Mouse (Mus musculus) megakaryocyte progenitor cell, adult 5-6 weeks (primary cell): ENCODE results near the gene Slc36a3. TPM values are rescaled to one million over a fixed set of nuclear protein-coding genes. Genes with fewer than 3 reads are reported as not detected.
"Not testable (repeated sequence)": the region's sequence is repeated elsewhere in the genome, so short reads cannot be mapped to it uniquely, and the experiment has no call there.

Experiments used
- ATAC-seq: replicated peaks from 2 replicates; pipeline ENCODE4 v1.8.0; 2016; ENCODE audit warnings: mild to moderate bottlenecking, moderate TSS enrichment, inconsistent platforms; ENCODE audit not compliant: poor library complexity
- total RNA-seq, 2 experiments: library from RNA; stranded (forward) in 1 of 2; stranded (reverse) in 1 of 2; fragments of 157-497, 149-512 nt in 1 of 2; fragments of 200-1000 nt in 1 of 2; gene quantifications; 2 replicates each; pipeline versions ENCODE4 v1.2.3 to v1.2.4; 2015 to 2017

The Slc36a3 gene
- total RNA-seq, 2 experiments from 2014 or later, result not detected

GRCm38 (mm10) chr11:55146855-55147254 is 4.7 kb downstream of the Slc36a3 start:
- no peak for ATAC-seq

DNA sequence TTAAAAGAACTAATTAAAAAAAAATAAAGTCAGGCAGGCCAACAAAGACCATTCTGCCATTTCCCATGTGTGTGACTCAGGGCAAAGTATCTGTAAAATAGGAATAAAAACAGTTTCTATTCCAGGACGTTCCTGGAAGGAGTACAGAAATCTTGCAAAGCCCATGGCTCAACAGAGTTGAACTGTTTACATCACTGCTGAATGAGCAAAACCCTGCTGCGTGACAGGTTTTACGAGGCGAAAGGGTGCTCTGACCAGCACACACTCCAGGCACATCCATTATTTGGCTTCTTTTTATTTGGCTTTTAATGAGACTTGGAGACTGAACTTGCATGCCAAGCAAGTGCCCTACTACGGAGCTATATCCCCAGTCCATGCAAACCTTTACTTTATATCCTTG is 7.5 kb downstream of the Slc36a3 start:
- ATAC-seq, result no peak

DNA sequence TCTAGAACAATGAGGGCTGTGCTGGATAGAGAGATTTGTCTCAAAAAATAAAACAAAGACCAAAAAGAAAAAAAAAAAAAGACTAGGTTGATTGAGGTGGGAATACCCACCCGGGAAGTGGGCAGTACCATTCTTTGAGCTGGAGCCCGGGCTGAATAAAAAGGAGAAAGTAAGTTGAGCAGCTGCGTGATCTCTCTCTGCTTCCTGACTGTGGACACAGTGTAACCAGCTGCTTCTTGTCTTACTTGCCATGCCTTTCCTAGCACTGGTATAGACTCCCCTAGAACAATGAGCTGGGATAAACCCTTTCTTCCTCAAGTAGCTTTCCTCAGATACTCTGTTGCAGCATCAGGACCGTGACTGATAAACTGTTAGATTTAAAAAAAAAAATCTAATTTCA is 10.0 kb downstream of the Slc36a3 start:
- ATAC-seq, result no peak

DNA sequence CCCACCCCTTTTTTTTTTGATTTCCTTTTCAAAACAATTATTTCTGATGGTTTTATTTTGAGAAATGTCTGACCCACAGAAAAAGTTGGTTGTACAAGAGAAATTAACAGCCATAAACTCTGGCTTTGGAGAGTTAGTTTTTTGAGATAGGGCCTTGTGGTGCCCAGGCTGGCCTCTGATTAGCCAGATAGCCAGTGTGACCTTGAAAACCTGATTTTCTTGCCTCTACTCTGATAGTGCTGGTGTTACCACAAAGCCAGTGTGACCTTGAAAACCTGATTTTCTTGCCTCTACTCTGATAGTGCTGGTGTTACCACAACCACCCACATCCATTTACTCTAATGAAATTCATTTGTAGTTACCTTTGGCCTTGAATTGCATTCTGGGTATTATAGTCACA is 13.9 kb downstream of the Slc36a3 start:
- ATAC-seq, result no peak

DNA sequence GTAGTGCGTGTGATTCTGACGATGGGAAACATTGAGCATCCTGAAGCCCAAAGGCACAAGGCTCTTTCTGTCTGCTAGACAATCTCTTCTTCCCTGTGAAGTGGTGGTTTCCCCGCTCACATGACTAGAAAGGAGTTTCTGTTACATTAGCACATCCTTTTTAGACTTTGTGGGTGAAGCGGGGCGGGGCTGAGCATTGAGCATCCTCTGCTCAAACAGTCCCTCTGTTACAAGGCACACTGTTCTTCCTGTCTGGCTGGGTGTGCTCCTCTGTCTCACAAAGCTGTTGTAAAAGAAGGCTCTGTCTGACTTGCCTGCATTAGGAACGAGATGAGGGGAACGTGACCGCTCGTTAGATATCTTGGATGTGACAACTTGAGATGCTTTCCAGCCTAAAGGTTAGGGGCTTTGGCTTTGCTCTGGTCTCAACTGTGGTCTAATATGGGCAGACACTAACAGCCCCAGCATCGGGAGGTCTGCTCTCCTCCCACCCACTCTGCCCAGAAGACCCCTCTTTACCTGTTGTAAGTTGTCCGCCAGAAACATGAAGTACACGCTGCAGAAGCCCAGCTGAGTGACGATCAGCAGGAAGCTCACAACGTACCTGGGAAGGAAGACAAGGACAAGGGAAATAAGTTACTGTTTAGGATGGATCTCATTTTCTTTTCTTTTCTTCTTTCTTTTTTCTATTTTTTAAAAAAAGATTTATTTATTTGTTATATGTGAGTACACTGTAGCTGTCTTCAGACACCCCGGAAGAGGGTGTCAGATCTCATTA is 14.5 kb downstream of the Slc36a3 start:
- peak; percentile 95 for ATAC-seq

- no peak for ATAC-seq
These were observed 16.6 kb downstream of the Slc36a3 start for GRCm38 (mm10) chr11:55134871-55135270.

GRCm38 (mm10) chr11:55134407-55134806 is 17.1 kb downstream of the Slc36a3 start:
- no peak for ATAC-seq

DNA sequence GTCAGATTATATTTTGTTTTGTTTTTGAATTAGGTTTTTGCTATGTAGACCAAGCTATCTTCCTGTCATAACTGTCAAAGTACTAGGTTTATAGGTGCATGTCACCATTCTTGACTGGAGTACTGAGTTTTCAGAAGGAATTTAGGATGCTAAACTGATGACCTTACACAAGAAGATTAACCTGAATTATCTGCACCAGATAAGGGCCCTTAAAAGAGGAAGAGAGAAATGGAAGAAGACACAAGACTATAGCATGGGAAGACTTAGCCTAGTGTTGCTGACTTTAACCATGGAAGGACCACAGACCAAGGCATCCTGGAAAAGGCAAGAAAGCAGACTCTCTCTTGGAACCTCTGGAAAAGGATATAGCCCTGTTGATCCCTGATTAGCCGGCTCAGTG is 18.3 kb downstream of the Slc36a3 start:
- no peak for ATAC-seq

DNA sequence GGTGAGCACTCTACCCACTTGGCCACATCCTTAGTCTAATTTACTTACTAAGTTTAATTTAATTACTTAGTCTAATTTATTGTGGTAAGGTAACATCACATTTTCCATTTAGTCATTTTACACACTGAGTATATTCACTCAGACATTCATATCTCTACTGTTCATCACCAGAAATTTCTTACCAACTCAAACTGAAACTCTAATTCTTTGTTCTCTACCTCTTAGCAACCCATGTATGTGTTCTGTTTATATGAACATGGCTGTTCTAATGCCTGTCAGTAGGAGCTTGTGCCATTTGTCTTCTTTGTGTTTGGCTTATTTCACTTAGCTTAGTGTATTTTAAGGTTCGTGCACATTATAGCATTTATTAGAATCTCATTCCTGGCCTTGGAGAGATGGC is 19.6 kb downstream of the Slc36a3 start:
- no peak for ATAC-seq

- ATAC-seq, result peak; percentile 92
These were observed 20.3 kb downstream of the Slc36a3 start for GRCm38 (mm10) chr11:55131077-55131742.

DNA sequence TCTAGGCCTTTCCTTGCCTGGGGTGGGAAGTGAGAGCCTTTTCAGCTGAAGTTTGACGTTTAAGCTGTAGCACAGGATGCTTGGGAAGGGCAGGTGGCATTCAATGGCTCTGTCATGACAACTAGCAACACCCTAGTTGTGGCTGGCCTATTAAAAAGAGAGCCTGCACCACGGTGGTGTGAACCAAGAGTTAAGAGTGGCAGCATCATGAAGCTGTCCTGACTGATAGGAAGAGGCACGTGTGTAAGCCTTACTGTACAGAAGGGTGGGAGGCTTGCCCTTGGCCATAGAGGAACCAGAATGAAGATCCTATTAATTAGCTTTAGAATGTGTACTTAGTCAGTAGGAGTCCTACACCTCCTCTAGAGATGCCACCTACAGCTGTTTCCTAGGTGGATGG is 23.1 kb downstream of the Slc36a3 start:
- ATAC-seq, result no peak

DNA sequence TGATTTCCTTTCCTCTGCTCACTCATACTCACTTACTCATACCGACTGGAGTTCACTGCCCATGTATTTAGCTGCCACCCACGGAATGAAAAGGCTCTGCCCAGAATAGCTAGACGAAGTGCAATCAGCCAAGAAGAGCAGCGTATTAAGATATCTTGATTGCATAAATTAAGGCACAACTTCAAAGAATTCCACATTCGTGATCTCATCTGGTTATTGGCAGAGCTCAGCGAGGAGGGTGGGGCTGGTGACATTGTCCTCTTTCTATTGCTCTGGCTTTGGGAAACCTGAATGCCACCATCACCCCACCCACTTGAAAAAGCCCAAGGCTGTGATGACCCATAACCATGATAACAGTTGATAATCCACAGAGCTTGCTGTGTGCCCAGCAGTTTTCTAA is 23.6 kb downstream of the Slc36a3 start:
- no peak for ATAC-seq

GRCm38 (mm10) chr11:55126663-55127062 is 24.8 kb downstream of the Slc36a3 start:
- ATAC-seq, result peak; percentile 46

DNA sequence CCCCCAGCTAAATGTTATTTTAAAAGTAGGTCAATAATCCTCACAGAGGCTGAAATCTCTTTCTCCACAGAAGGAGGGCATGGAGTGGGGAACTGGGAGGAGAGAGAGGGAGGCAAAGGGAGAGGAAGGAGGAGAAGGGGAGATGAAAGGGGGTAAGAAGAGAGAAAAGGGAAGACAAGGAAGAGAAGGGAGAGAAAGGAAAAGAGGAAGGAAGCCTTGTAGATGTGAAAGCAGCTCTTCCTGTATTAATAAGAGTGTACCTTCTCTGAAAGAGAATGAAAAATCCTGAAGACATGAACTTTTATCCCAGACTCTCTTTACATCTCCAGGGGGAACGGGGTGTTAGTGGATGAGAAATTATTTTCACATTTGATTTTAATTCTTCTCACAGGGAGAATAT is 30.1 kb downstream of the Slc36a3 start:
- ATAC-seq, result peak; percentile 33; the same call in 1 of the 2 replicates

GRCm38 (mm10) chr11:55120821-55121271 is 30.7 kb downstream of the Slc36a3 start:
- peak; percentile 54 for ATAC-seq

DNA sequence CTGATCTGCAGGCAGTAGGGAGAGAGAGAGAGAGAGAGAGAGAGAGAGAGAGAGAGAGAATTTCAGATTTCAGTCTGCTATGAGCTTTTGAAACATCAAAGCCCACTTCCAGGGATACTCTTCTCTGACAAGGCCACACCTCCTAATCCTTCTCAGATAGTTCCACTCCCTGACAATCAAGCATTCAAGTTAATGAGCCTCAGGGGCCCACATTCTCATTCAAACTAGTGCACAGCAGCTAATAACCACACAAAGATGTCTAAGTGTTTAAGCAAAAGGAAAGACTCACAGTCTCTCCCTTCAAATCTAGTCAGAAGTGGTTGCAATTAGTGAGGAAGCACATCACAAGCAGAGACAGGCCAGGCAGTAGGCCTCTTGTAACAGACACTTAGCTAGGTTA is 31.2 kb downstream of the Slc36a3 start:
- ATAC-seq, result no peak

DNA sequence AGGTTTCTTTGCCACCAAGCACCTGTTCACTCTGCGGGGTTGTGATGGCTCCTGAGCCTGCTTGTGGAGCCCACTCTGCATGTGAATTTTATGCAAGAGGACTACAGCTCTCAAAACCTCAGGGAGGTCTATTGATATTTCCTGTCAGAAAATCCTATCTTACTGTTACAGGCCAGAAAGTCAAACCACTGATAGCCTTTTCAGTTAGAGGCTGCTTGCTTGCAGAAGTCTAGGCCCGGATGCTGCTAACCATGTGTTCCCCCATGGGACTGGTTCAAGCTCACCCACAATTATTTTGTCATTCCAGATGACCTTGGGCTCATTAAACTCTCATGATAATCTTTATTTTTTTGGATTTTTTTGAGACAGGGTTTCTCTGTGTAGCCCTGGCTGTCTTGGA is 34.5 kb downstream of the Slc36a3 start:
- peak; percentile 22 for ATAC-seq

- ATAC-seq, result no peak
These were observed 35.5 kb downstream of the Slc36a3 start for GRCm38 (mm10) chr11:55116004-55116403.

DNA sequence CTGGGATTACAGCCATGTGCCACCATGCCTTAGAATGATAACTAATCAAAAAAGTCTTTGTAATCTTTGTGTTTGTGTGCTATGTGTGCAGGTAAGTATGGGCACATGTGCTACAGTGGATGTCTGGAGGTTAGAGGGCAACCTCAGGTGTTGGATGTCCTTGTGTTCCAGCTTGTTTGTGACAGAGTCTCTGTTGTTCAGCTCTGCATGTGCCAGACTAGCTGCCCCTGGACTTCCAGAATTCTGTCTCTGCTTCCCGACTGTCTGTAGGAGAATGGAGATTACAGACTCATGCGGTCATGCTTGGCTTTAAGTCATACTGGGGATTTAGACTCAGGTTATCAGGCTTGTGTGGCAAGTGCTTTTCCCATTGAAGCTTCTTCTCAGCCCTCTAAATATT is 37.2 kb downstream of the Slc36a3 start:
- no peak for ATAC-seq

GRCm38 (mm10) chr11:55113861-55114250 is 37.7 kb downstream of the Slc36a3 start:
- ATAC-seq, result not testable (repeated sequence)

GRCm38 (mm10) chr11:55113209-55113860 is 38.2 kb downstream of the Slc36a3 start:
- ATAC-seq, result peak; percentile 92
